Mouse (Mus musculus): ENCODE results near the gene Cbll1.
"Not testable (repeated sequence)": the region's sequence is repeated elsewhere in the genome, so short reads cannot be mapped to it uniquely, and the experiment has no call there.

The Cbll1 gene

GRCm38 (mm10) chr12:31498936-31499313 is 491 bp downstream of the Cbll1 start:
- DNase-seq (ENCODE audit: low read depth, low spot score) = no peak

GRCm38 (mm10) chr12:31486431-31486830 is 13.0 kb downstream of the Cbll1 start:
- DNase-seq (ENCODE audit: low read depth, low spot score) = no peak

GRCm38 (mm10) chr12:31478182-31478581 is 21.2 kb downstream of the Cbll1 start:
- not testable (repeated sequence) for DNase-seq (ENCODE audit: low read depth, low spot score)

GRCm38 (mm10) chr12:31462615-31463014 is 36.8 kb downstream of the Cbll1 start:
- no peak for DNase-seq (ENCODE audit: low read depth, low spot score)

GRCm38 (mm10) chr12:31461371-31461770 is 38.0 kb downstream of the Cbll1 start:
- DNase-seq (ENCODE audit: low read depth, low spot score) = no peak

GRCm38 (mm10) chr12:31460270-31460669 is 39.1 kb downstream of the Cbll1 start:
- not testable (repeated sequence) for DNase-seq (ENCODE audit: low read depth, low spot score)

GRCm38 (mm10) chr12:31458474-31458873 is 40.9 kb downstream of the Cbll1 start:
- DNase-seq (ENCODE audit: low read depth, low spot score) = no peak

- DNase-seq (ENCODE audit: low read depth, low spot score) = no peak
Measured at GRCm38 (mm10) chr12:31456271-31456670, 43.1 kb downstream of the Cbll1 start.

- no peak for DNase-seq (ENCODE audit: low read depth, low spot score)
Measured at GRCm38 (mm10) chr12:31449341-31449740, 50.1 kb downstream of the Cbll1 start.

- DNase-seq (ENCODE audit: low read depth, low spot score) = no peak
Measured at GRCm38 (mm10) chr12:31444827-31445226, 54.6 kb downstream of the Cbll1 start.

- peak; percentile 52 for DNase-seq (ENCODE audit: low read depth, low spot score)
Measured at GRCm38 (mm10) chr12:31444131-31444546, 55.3 kb downstream of the Cbll1 start.

GRCm38 (mm10) chr12:31439612-31440011 is 59.8 kb downstream of the Cbll1 start:
- no peak for DNase-seq (ENCODE audit: low read depth, low spot score)

- no peak for DNase-seq (ENCODE audit: low read depth, low spot score)
Measured at GRCm38 (mm10) chr12:31437791-31438190, 61.6 kb downstream of the Cbll1 start.
